Mouse (Mus musculus) adrenal gland (tissue): Measurements from ENCODE around the gene Grb10.

ENCODE experiments used
- intact Hi-C: fragments of 180-260 bp; cut with DNase I; formaldehyde crosslinking; loops from one replicate; pipeline ENCODE4 v1.15.1; 2025
- long read RNA-seq, 2 experiments: library from polyadenylated mRNA; unstranded; transcript quantifications; one replicate each; pipeline ENCODE4 v2.0.0; 2020; ENCODE audit warnings: borderline replicate concordance in 1 of 2; ENCODE audit not compliant: insufficient replicate concordance in 1 of 2

Grb10 gene
- long read RNA-seq, experiment 1, full-length matches to known transcripts, result 2 of 37 reads
- long read RNA-seq, experiment 1, partial matches to known transcripts, result 20 of 37 reads
- long read RNA-seq, experiment 1, other reads (novel, unspliced or antisense), result 15 of 37 reads
- long read RNA-seq, experiment 2, full-length matches to known transcripts, result 2 of 26 reads
- long read RNA-seq, experiment 2, partial matches to known transcripts, result 16 of 26 reads
- long read RNA-seq, experiment 2, other reads (novel, unspliced or antisense), result 8 of 26 reads

DNA sequence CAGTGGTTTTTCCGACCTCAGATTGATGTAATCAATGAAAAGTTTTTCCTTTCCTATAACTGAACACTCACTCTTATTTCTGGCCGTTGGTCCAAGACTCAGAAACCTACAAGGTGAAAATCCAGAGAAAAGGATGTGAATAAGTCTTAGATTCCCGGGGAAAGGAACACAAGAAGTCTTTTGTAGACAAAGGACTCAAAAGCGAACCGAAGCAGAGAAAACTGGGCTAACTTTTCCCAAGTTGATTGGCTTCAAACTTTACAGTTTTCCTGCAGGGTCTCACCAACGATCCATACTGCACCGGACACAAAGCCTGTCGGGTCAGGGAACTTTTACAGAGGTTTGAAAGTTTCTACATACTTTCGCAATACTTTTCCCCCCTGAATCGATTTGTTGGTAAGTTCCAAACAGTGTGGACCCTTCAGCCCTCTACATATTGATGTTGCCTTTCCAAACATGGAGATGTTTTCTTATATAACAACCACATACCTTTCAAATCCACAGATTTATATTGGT lies at the start of gene Grb10:
Gene Grb10, minus strand, starts transcription at position 214 of the 516 bp plus-strand sequence.
- intact Hi-C loops, result loop anchor here (5.0 to 10.0 kb wide), 2 partner anchors 216 to 326 kb away; no protein-coding TSS in a partner anchor

GRCm38 (mm10) chr11:12081638-12082037 lies 43.2 kb upstream of the Grb10 start:
- intact Hi-C loops, result no loop called here

DNA sequence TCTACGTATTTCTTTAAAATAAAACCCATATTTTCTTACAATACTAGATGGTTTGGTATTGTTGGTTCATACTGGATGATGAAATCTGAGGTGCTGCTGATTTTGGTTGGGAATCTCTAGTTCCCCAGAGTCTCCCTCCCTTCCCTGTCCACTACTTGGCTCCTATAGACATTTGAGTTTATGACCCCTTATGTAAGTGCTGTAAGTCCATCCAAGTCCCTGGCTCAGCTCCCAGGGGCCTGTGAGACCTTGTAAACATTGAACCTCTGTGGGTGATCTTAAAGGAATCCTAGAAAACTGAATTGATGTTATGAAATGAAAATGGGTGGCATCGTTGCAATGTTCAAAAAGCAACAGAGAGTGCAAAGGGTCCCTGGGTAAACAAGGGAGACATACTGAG lies 40.7 kb upstream of the Grb10 start:
- intact Hi-C loops, result no loop called here

- intact Hi-C loops, result no loop called here
These were observed 37.0 kb upstream of the Grb10 start for GRCm38 (mm10) chr11:12075449-12075848.

DNA sequence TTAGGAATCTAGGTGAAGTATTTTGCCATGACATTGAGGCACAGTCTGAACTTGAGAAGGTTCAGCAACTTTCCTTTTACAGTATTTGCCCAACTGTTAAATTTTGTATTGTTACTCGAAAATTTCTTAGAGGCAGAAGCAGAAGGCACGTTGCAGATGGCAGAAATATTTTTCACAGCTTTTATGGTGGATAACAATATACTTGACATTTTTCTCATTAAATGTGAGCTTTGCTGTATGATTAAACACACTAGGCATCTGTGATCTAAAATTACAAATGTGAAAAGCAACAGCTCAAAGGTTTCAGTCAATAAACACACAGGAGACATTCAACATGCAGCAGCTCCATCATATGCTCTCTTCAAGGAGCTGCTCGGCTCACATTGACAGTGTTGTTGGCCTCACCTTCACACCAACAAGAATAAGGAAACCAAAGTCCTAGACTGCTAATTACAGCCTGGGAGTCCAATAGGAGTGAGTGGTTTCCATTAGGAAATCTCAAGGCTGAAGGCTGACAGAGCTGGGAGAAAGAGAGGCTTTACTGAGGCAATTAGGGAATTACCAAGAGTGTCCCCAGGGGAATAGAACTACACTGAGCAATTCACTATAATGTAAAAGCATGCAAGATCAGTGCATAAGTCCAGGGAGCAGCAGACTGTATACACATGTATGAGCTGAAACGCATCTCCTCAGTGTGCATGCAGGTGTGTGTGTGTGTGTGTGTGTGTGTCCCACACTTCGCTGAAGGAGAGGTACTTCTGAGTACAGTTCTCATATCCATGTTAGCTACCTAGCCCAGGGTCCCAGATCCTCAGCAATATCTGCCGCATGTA lies 35.1 kb upstream of the Grb10 start:
- intact Hi-C loops, result no loop called here

GRCm38 (mm10) chr11:12072322-12072721 lies 33.8 kb upstream of the Grb10 start:
- intact Hi-C loops, result no loop called here

- intact Hi-C loops, result no loop called here
These were observed 20.5 kb upstream of the Grb10 start for GRCm38 (mm10) chr11:12059005-12059404.

- intact Hi-C loops, result no loop called here
These were observed 10.3 kb upstream of the Grb10 start for GRCm38 (mm10) chr11:12048547-12049327.

DNA sequence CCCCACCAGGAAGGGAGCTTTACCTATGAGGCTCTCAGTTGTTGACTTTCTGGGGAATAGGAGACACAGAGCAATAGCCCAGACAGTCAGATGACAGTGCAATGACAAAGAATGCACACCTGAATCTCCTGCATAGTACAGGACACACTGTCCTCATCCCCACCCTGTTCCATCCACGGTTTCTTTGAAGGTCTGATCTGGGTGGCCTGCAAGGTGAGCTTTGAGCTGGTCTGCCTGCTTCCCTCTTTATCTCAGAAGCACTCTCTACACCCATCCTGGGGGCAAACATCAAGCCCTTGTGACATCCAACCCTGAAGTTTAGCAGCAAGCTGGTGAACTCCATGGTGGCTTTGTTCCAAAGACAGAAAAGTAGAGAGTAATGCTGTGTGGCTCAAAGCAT lies 9.7 kb upstream of the Grb10 start:
- intact Hi-C loops, result no loop called here

- intact Hi-C loops, result no loop called here
These were observed 5.8 kb upstream of the Grb10 start for GRCm38 (mm10) chr11:12044245-12044644.

DNA sequence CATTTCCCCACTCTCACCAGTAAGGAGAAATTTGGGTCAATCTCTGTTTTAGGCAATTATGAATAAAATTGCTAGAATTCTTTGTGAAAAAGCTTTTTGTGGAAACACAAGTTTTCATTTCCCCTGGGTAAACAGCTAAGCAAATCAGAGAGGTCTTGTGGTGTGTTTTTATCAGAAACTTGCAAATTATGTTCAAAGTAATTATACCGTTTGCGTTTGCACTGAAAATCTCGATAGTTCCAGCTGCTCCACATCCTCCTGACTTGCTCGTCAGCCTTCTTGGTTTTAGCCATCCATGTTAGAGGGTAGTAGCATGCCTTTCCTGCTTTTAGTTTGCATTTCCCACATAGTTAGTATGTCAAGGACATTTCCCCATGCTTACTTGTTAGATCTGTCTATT lies 3.3 kb upstream of the Grb10 start:
- intact Hi-C loops, result no loop called here

DNA sequence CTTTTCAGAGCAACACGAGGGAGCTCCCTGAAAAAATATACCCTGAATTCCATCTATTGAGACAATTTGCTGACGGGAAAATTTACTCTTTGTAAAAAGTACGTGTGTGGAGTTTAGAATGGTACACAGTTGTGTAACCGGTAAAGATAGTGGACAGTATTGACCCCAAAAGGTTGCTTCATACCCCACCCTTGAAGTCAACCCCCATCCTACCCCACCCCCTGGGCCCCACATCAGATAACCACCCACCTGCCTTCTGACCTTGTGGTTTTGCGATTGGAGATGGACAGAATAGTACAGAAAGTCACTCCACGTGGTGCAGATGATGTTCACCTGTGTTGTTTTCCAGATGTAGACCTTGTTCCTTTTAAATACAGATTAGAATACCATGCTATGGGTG lies 2.9 kb upstream of the Grb10 start:
- intact Hi-C loops, result no loop called here

- intact Hi-C loops, result no loop called here
These were observed 1.9 kb upstream of the Grb10 start for GRCm38 (mm10) chr11:12040391-12040790.

DNA sequence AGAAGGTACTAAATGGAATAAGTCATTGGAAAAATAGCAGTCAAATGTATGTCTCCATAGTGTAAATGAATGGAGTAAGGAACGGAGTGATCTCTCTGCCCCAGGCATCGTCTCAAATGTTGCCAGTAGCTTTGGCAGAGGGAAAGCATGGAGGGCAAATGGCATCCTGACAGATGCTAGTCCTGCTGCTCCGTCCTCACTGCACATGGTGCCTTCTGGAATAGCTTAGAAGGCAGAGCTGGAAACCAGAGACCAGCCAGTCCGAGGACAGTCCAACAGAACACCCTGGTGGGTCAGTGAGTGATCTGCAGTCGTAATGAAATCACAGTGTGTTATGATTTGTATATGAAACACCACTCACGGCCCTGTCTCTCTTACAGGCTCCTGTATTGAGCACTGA lies 1.3 kb upstream of the Grb10 start:
- intact Hi-C loops, result loop anchor here (5.0 to 10.0 kb wide), 2 partner anchors 217 to 325 kb away; no protein-coding TSS in a partner anchor

DNA sequence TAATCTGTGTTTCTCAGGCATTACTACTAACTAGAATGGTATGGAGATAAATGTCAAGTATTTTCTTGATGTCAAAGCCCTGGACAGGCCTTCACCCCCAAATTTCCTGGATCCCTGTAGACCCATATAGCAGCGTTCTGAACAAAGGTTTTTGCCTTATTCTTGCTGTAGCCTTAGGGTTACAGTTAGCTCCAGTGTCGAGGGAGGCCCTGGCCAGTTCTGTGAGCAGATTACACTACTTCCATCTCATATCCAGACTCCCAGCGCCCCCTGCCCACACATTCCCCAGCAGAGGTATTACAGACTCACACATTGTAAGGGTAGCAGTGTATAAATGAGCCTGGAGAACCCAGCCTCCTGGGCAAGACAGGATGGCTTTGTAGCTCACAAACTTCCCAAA lies 615 bp upstream of the Grb10 start:
- intact Hi-C loops, result loop anchor here (5.0 to 10.0 kb wide), 2 partner anchors 217 to 326 kb away; no protein-coding TSS in a partner anchor

DNA sequence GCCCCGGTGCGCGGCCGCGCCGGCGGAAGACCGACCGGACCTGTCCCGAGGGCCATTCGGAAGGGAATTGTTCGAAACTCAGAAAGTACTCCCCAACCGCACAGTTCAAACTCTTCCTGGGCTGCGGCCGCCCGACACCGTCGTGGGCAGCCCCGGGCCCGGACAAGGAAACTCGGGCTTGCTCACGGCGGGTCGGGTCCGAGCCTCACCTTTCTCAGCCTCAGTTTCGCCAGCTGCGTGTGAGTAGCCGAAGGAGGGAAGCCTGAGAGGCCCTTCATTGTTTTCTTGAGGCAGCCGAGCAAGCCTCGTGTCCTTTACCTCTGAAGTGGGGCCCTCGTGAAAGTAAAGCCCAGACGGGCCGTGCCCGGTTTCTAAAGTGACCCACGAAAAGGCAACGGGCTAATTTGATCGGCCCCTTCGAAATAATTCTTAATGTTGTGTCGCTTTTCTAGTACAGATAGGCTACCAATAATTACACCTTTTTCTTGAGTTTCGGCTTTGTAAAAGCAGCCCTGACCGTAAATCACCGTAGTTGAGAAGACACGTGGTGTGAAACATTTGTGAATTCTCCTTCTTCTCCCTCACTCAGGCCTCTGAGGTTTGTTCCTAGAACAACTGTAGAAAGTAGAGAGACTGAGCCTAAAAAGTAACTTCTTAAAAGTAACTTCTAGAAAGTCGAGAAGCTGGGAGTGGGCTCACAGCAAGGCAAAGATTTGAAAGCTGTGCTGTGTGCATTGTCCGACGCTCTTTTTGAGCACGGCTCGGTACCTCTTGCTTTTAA lies 604 bp downstream of the Grb10 start:
- intact Hi-C loops, result loop anchor here (5.0 to 10.0 kb wide), 2 partner anchors 216 to 327 kb away; no protein-coding TSS in a partner anchor

DNA sequence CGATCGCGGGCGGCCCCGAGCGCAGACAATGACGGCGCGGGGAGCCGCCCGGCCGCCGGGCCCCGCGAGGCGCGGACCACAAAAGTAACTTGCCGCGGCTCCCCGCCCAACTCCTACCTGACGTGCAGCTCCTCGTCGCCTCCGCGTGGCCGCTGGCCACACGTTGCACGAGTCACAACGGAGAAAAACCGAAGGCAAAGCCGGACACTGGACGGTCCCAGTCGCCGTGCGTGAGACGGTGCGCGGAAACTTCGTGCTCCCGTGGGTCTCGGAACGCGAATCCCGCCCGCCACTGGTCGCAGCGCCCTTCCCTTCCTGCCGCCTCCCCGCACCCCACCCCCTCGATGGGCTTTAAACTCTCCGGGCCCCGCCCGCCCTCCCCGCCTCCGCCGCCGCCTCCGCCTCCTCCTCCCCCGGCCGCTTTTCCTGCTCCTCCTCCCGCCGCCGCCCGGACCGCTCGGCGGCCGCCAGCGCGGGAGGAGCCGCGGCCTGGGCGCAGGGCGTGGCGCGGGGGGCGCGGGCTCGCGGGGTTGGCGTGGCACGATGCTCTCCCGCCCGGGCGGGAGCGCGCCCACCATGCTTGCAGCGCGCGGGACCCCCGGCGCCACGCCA lies 1.3 kb downstream of the Grb10 start:
- intact Hi-C loops, result loop anchor here (5.0 to 10.0 kb wide), 2 partner anchors 215 to 328 kb away; no protein-coding TSS in a partner anchor

DNA sequence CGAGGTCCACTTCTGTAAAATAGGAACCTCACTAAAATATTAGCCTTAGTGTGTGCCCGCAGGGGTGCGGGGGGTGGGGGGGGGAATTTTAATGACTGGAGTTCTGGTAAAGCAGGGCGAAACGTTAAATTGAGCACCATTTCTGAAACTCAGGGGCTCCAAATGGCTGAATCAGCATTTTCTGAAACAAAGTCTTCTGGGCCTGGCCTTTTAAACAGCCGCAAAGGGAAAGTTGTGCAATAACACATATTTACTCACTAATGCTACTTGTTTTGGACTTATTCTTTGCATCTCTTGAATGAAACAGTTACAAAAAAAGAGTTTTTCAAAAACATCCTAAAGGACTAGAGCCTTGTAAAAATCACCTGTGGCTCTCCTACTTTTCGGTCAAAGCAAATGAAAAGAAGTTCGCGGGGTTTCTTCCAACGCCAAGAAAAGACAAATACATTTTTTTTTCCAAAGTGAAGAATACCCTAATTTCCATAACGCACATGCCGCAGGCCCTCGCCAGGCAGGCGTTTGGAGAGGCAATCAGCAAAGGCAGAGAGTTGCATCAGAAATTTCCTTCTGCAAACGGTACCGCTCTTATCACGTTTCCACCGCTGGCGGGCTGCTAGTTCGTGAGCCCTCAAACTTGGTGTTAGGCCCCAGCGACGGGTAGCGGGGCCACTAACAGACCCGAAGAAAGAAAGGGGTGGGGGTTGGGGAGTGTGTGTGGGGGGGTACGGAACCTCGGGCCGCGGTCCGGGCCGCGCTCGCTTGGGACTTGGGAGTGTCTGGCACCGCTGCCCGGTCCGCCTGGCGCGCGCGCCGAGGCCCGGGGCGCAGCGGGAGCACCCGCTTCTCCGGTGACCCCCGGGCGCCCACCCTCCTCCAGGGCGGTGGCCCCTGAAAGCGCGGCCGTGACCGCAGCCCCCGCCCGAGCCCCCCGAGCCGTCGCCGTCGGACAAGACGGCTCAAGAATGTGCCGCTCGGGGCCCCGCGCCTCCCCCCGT lies 2.3 kb downstream of the Grb10 start:
- intact Hi-C loops, result loop anchor here (5.0 to 10.0 kb wide), 2 partner anchors 214 to 329 kb away; no protein-coding TSS in a partner anchor

DNA sequence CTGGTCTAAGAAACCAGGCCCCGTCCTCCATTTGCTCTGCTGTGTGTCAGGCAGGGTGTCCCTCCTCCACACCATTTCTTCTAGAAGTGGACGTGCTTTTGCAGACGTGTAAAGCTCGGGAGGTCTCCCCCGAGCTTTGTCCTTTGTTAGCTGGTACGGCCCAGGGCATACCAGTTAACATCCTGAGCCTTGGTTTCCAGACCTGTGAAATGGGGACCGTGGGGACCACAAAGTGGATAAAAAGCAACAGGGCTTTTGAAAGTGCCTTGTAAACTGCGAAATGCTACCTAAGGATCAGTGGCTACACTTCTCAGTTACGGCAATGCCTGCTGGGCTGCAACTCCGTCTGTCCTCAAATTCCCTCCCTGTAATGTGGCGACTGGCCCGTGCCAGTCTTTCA lies 3.2 kb downstream of the Grb10 start:
- intact Hi-C loops, result loop anchor here (5.0 to 10.0 kb wide), 2 partner anchors 213 to 329 kb away; no protein-coding TSS in a partner anchor
